Mouse (Mus musculus): ENCODE results near the gene Lmna. TPM values are rescaled to one million over a fixed set of nuclear protein-coding genes. Genes with fewer than 3 reads are reported as not detected.

The Lmna gene
- polyA plus RNA-seq, 1 experiment from 2014 or later = 401 TPM

DNA sequence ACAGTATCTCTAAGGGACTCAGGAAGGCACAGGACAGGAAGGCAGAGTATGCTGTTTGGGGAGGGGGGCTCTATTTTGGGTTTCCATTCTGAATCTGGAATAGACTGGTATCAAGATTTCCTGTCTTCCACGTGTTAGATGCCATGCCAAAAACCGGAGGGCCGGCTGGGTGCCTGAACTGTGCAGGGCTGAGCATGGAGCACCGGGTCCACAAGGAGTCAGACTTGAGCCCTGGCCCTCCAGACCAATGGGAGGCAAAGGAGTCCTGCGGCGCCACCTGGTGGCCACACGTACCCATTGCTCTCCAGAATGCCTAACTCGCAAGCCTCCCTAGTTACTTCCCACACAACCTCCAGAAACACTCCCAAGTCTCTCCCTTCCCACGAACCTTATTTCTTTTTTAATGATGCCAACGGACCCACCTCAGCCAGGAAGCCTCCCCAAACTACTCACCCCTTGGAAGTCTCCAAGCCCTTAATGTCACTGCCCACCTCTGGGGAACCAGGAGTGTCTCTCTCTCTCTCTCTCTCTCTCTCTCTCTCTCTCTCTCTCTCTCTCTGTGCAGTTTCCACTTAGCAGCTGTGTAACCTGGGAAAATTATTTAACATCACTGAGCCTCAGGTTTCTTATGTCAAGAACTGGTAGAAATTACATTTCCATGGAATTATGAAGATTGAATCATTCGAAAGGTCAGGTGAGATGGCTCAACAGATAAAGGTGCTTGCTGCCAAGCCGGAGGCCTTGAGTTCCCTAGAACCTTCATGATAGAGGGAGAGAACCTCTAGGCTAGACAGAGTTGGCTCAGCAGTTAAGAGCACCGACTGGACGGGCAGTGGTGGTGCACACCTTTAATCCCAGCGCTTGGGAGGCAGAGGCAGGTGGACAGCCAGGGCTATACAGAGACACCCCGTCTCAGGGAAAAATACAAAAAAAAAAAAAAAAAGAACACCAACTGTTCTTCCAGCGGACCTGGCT lies 16.7 kb upstream of the Lmna start:
- no peaks in the 10 kb centered on the region for H3K27me3 ChIP-seq
- CTCF ChIA-PET = interaction anchor here (0.6 to 23.7 kb wide), 7 partner anchors 10 to 120 kb away, joined by 3 to 484 read pairs (median 5); no protein-coding TSS in a partner anchor
- peak; percentile 60 for ATAC-seq
- in situ Hi-C loops (cut with MboI; ENCODE audit: low pct_unique_long_range_greater_than_20kb) = no loop called here
- POLR2A ChIA-PET = interaction anchor here (0.7 to 3.4 kb wide), 6 partner anchors 23 to 118 kb away, joined by 3 to 13 read pairs (median 6); no protein-coding TSS in a partner anchor
- TF ChIP-seq CTCF (IDR thresholded peaks at IDR 0.05) = no peak
- DNase-seq (ENCODE audit: low read depth, low spot score) = peak; percentile 81

DNA sequence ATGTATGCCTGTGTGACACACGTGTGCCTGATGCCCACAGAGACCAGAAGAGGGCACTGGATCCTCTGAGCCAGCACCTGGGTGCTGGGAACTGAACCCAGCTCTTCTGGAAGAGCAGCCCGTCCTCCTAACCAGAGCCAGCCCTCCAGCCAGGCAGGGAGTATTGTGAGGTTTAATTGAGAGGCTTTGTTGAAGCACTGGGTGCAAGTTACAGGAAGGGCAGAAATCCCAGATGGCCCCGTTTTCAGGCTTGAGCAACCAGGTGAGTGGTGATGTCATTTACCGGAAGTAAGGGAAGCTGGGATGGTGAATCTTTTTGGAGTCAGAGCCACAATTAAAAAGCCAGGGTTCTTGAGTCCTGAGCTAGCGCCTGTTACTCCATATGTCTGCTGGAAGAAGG lies 15.3 kb upstream of the Lmna start:
- no peak for TF ChIP-seq CTCF (IDR thresholded peaks at IDR 0.05)
- POLR2A ChIA-PET = interaction anchor here (1.2 to 3.4 kb wide), 4 partner anchors 22 to 117 kb away, joined by 3 to 13 read pairs (median 10); no protein-coding TSS in a partner anchor
- in situ Hi-C loops (cut with MboI; ENCODE audit: low pct_unique_long_range_greater_than_20kb) = no loop called here
- ATAC-seq (no peak), DNase-seq (ENCODE audit: low read depth, low spot score) (no peak)
- H3K27me3 ChIP-seq = no peaks in the 10 kb centered on the region
- CTCF ChIA-PET = interaction anchor here (1.0 to 23.7 kb wide), 4 partner anchors 9 to 118 kb away, joined by 4 to 484 read pairs (median 5); no protein-coding TSS in a partner anchor

DNA sequence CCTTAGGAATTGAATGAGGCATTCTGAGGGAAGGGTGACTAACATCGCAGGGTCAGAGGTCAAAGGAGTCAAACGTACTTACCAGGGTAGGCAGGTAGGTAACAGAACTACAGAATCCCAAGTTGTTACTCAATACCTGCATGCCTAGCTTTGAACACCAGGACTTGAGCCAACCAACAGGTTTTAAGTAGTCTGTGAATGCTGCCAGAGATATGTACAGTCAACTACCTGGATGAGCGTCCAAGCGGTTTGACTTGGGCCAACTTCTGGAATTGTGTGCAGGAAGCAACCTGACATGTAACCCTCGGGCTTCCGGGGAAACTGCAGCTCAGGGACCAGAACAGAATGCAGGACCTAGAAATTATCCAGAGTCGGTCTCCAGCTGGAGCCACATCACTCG lies 13.3 kb upstream of the Lmna start:
- POLR2A ChIA-PET = interaction anchor here (1.0 to 3.4 kb wide), 3 partner anchors 13 to 39 kb away, joined by 3 to 19 read pairs (median 13); no protein-coding TSS in a partner anchor

DNA sequence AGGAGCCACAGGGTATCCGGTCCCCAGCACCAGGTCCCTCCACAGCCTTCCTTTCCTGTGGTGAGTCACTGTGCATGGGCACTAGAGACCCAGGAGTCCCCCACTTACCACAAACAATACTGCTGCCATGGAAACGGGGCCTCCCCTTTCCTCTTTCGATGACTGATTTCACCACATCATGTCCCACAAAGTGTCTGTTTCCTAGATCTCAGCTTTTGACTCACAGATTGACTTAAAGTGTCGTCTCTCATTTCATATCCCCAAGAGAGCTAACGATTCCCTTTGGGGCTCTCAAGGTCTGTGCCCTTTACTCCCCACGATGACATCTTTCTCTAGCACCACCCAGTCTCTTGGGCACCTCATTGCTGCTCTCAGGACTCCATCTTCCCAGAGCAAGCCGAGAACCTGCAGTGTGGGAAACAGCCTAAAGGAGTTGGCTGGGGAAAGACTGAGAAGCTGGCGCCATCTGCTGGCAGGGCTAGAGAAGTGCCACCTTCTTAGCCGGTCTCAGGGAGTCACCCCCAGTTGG lies 12.1 kb upstream of the Lmna start:
- TF ChIP-seq CTCF (IDR thresholded peaks at IDR 0.05) = no peak
- ATAC-seq (peak; percentile 19), DNase-seq (ENCODE audit: low read depth, low spot score) (no peak)
- POLR2A ChIA-PET = interaction anchor here (0.8 to 3.4 kb wide), 5 partner anchors 12 to 113 kb away, joined by 3 to 29 read pairs (median 12); no protein-coding TSS in a partner anchor
- in situ Hi-C loops (cut with MboI; ENCODE audit: low pct_unique_long_range_greater_than_20kb) = loop anchor here (5.0 kb wide), 2 partner anchors 35 to 115 kb away; no protein-coding TSS in a partner anchor
- CTCF ChIA-PET = interaction anchor here (0.8 to 23.7 kb wide), 13 partner anchors 9 to 115 kb away, joined by 3 to 484 read pairs (median 9); partner anchors contain the start of genes Lmna and Pmf1
- no peaks in the 10 kb centered on the region for H3K27me3 ChIP-seq

More for the DNA sequence above, 13.3 kb upstream of the Lmna start:
- H3K27me3 ChIP-seq = no peaks in the 10 kb centered on the region
- CTCF ChIA-PET = interaction anchor here (0.9 to 23.7 kb wide), 7 partner anchors 8 to 116 kb away, joined by 3 to 484 read pairs (median 13); partner anchors contain the start of gene Lmna
- in situ Hi-C loops (cut with MboI; ENCODE audit: low pct_unique_long_range_greater_than_20kb) = loop anchor here (5.0 kb wide), 2 partner anchors 36 to 116 kb away; no protein-coding TSS in a partner anchor
- ATAC-seq (no peak), DNase-seq (ENCODE audit: low read depth, low spot score) (no peak)
- TF ChIP-seq CTCF (IDR thresholded peaks at IDR 0.05) = no peak

DNA sequence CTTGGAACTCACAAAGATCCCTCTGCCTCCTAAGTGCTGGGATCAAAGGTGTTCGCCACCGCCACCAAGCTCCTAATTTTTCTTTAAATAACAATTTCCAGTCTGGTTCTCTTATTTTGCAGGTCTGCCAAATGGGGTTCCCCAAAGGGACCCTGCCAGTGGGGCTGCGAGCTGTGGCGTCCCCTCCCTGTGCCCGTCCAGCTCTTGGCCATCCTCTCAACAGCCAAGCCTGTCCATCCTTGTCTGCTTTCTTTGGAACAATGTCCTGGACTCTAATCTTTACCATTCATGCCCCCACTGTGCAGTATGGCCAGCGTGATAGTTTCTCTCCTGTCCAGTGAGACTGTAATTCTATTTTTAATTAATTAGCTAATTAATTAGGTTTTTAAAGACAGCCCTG lies 11.4 kb upstream of the Lmna start:
- POLR2A ChIA-PET = interaction anchor here (0.5 to 3.4 kb wide), 6 partner anchors 11 to 111 kb away, joined by 3 to 29 read pairs (median 4); no protein-coding TSS in a partner anchor
- ATAC-seq = no peak

DNA sequence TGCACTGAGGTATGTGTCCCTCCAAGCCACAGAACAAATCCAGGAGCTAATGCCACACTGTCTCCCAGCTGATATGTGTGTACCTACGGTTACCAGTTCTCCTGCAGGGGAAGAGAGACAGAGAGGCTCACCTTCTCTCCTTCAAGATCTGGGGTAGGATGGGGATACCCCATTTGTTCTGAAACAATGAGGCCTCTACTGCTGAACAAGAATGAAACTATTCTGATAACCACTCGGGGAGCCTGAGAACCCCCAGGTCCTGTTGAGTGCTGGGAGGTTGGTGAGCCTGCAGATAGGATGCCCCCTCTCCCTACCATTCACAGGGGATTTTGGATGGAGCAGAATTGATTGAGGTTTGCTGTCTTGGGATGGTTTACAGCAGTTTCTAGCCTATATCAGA lies 10.3 kb upstream of the Lmna start:
- H3K27me3 ChIP-seq = no peaks in the 10 kb centered on the region
- no peak for ATAC-seq
- DNase-seq (ENCODE audit: low read depth, low spot score) = no peak
- in situ Hi-C loops (cut with MboI; ENCODE audit: low pct_unique_long_range_greater_than_20kb) = loop anchor here (5.0 kb wide), 2 partner anchors 33 to 113 kb away; no protein-coding TSS in a partner anchor
- ChIA-PET POLR2A (interaction anchor here (1.0 to 3.4 kb wide), 4 partner anchors 10 to 33 kb away, joined by 3 to 29 read pairs (median 8); partner anchors contain the start of gene Lmna), CTCF (interaction anchor here (0.7 to 23.7 kb wide), 5 partner anchors 26 to 113 kb away, joined by 3 to 484 read pairs (median 13); no protein-coding TSS in a partner anchor)
- no peak for TF ChIP-seq CTCF (IDR thresholded peaks at IDR 0.05)

More for the DNA sequence above, 11.4 kb upstream of the Lmna start:
- no peak for DNase-seq (ENCODE audit: low read depth, low spot score)
- in situ Hi-C loops (cut with MboI; ENCODE audit: low pct_unique_long_range_greater_than_20kb) = loop anchor here (5.0 kb wide), 2 partner anchors 34 to 114 kb away; no protein-coding TSS in a partner anchor
- H3K27me3 ChIP-seq = no peaks in the 10 kb centered on the region
- TF ChIP-seq CTCF (IDR thresholded peaks at IDR 0.05) = no peak
- CTCF ChIA-PET = interaction anchor here (1.0 to 23.7 kb wide), 11 partner anchors 9 to 114 kb away, joined by 3 to 484 read pairs (median 13); partner anchors contain the start of genes Lmna and Pmf1

DNA sequence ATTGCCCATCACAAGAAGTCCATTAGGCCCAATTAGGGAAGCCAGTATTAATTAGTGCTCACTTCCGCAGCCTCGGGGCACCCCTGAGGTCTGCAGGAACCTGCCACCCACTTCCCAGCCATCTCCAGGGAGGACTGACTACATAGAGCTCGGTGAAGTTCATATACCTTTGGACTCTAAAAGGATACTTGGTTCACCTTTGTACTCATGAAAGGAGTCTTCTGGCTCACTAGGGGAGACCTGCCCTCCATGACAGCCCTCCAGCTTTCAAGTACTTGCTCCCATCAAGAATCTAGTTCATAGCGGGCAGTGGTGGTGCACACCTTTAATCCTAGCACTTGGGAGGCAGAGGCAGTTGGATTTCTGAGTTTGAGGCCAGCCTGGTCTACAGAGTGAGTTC lies 8.7 kb upstream of the Lmna start:
- ChIA-PET POLR2A (interaction anchor here (0.7 to 1.8 kb wide), 3 partner anchors 16 to 130 kb away, joined by 3 to 4 read pairs (median 4); no protein-coding TSS in a partner anchor), CTCF (interaction anchor here (1.5 to 23.7 kb wide), 3 partner anchors 11 to 33 kb away, joined by 3 to 484 read pairs (median 4); no protein-coding TSS in a partner anchor)
- in situ Hi-C loops (cut with MboI; ENCODE audit: low pct_unique_long_range_greater_than_20kb) = no loop called here
- ATAC-seq (no peak), DNase-seq (ENCODE audit: low read depth, low spot score) (no peak)
- no peak for TF ChIP-seq CTCF (IDR thresholded peaks at IDR 0.05)
- no peaks in the 10 kb centered on the region for H3K27me3 ChIP-seq

DNA sequence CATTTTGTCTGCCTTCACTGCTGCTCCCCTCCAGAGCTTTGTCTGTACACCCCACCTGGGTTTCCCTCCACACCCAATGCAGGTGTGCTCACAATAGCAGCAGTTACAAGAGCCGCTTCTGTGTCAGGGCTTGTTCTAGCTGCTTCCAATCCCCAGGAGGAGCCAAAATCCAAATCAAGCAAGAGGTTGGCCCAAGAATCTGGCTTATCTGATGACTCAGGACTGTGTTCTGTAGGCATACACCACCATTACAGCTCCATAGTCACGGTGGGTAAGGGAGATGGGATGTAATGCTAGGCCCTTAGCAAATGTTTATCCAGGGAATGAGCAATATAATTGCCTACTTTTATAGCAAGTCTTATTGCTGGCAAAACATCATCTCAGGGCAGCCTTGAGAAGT lies 6.7 kb upstream of the Lmna start:
- no peaks in the 10 kb centered on the region for H3K27me3 ChIP-seq
- POLR2A ChIA-PET = interaction anchor here (0.9 to 1.5 kb wide), 3 partner anchors 14 to 107 kb away, joined by 3 to 11 read pairs (median 3); no protein-coding TSS in a partner anchor
- in situ Hi-C loops (cut with MboI; ENCODE audit: low pct_unique_long_range_greater_than_20kb) = no loop called here
- CTCF ChIA-PET = interaction anchor here (1.3 to 23.7 kb wide), 5 partner anchors 9 to 31 kb away, joined by 4 to 484 read pairs (median 5); no protein-coding TSS in a partner anchor
- ATAC-seq (no peak), DNase-seq (ENCODE audit: low read depth, low spot score) (no peak)
- TF ChIP-seq CTCF (IDR thresholded peaks at IDR 0.05) = no peak

DNA sequence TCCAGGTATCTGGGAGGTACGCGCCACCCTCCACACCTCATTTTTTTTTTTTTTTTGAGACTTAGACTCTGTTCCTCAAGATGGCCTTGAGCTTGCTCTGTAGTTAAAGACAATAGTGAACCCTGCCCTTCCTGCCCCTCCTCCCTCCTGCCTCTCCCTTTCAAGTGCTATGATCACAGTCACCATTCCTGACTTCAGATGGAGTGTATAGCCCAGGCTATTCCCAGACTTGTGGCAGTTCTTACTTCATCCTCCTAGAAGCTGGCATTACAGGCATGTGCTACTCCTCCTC lies 5.3 kb upstream of the Lmna start:
- ChIA-PET CTCF (interaction anchor here (0.7 to 23.7 kb wide), 6 partner anchors 8 to 109 kb away, joined by 3 to 484 read pairs (median 5); no protein-coding TSS in a partner anchor), POLR2A (interaction anchor here (0.9 to 2.3 kb wide), 2 partner anchors 27 to 36 kb away, joined by 3 to 7 read pairs; no protein-coding TSS in a partner anchor)
- ATAC-seq (no peak), DNase-seq (ENCODE audit: low read depth, low spot score) (no peak)
- H3K27me3 ChIP-seq = no peaks in the 10 kb centered on the region
- TF ChIP-seq CTCF (IDR thresholded peaks at IDR 0.05) = no peak
- in situ Hi-C loops (cut with MboI; ENCODE audit: low pct_unique_long_range_greater_than_20kb) = no loop called here
